Mouse (Mus musculus) activated CD4-positive, CD25-positive, alpha-beta regulatory T cell, adult 4 months (primary cell): ENCODE data around the gene Esrrg. TPM values are rescaled to one million over a fixed set of nuclear protein-coding genes. Genes with fewer than 3 reads are reported as not detected.

Experiments
- ATAC-seq: one replicate; pipeline ENCODE4 v1.8.0; 2017
- polyA plus RNA-seq, 2 experiments: library from polyadenylated mRNA; unstranded; fragments of 100-300 nt; shearing (Covaris generic); gene quantifications; one replicate each; pipeline ENCODE4 v1.2.1; 2017

Gene Esrrg
- polyA plus RNA-seq, 2 experiments from 2014 or later, result not detected

DNA sequence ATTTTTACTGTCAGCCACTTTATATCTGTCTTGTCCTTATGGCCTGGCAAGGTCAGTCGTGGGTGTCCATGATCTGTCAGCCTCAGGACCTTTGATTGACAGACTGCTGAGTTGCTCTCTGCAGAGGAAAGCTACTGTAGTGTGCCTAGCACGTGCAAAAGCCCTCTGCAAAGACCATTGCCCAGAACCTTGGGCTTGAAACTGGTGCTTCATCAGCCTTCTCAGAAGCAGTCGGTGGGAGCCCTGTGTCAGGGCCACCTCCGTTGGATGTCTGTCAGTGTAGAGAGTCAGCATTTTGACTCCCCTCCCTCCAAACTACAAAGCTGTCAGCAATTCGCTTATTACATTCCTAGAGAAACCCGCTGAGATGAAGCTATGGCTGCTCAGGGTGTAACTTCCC lies 227.8 kb downstream of the Esrrg start:
- ATAC-seq, result no peak

DNA sequence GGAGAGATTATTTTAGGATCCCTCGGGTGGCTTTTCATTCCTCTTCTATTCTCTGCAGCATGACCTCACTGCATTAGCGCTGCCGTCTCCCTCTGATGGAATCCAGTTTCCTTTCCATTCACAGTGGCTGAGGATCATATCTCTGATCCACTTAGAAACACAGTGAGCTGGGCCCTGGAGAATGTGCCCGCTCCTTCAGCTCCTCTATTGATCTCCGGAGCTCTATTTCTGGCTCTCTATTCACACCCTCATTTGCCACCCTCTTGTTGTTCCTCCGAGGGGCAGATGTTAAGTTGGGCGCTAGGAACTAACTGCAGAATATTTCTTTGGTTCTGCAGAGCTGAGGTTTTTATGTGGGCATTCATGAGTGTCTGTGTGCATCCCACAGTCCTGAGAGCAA lies 228.3 kb downstream of the Esrrg start:
- no peak for ATAC-seq

- ATAC-seq, result no peak
These were observed 233.0 kb downstream of the Esrrg start for GRCm38 (mm10) chr1:187841629-187842028.

DNA sequence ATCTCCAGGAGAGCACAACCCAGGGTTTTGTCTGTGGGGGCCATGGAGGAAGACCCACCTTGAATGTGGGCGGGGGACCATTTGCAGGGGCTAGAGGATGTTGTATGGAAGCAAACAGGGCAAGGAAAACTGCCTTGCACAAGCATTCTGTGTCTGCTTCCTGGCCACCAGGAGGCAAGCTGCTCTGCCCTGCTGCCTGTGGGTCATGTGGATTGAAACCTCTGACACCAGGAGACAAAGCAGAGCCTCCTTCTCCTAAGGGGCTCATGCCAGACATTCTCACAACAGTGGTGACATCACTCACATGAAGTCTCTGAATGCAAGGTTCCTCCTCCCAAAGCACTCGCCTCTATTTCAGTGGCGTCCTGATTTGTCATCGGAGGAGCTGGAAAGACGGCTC lies 234.1 kb downstream of the Esrrg start:
- no peak for ATAC-seq

GRCm38 (mm10) chr1:187854148-187854547 lies 245.6 kb downstream of the Esrrg start:
- no peak for ATAC-seq

DNA sequence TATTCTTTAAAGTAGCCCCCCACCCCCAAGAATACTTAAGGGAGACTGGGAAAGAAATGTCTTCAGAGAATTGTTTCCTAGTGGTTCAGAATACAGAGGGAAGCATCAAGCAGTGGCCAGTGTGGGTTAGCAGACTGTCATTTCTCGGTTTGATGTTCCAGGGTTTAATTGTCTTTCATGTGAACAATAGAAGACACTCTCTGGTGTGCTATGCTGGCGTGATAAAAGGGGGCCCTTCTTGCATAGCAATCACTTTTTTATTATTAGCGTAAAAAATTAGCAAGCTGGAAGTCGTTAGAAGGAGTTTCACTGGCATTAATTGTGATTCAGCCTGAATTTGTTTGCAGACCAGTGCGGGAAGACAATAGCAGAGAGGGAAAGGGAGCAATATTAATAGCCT lies 253.7 kb downstream of the Esrrg start:
- ATAC-seq, result no peak

DNA sequence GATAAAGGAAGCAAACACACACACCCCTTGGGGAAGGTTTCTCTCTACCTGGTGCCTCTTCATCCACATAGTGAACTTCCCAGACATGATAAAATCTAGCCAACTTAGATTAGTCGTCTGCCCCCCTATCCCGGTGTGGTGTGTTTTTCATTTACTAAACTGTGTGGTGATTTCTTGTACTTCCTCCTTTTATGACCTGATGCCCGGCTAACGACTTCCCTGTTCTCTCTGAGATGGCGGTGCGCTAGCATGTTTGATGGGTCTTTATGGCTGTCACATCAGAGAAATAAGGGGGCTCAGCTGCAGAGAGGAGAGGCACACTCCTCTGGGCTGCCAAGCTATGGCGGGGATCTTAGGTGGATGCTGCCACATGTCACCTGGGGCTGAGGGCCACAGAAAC lies 259.8 kb downstream of the Esrrg start:
- ATAC-seq, result no peak

DNA sequence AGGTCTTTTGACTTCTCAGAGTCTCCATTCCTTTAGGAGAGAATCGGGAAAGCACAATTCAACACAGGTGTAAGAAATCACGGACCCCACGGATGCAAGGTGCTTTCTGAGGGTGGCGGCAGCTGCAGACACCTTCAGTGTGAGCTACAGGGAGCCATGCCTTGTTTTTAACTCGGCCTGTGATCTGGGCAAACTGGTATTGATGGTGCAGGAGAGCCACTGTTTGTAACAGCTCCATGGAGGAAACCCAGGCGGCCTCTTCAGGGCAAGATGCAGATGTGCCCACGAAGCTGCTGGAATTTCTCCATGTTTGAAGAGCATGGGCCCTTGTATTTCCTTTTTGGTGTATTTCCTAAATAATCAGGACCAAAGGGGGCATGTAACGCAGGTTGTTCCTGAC lies 263.6 kb downstream of the Esrrg start:
- no peak for ATAC-seq

DNA sequence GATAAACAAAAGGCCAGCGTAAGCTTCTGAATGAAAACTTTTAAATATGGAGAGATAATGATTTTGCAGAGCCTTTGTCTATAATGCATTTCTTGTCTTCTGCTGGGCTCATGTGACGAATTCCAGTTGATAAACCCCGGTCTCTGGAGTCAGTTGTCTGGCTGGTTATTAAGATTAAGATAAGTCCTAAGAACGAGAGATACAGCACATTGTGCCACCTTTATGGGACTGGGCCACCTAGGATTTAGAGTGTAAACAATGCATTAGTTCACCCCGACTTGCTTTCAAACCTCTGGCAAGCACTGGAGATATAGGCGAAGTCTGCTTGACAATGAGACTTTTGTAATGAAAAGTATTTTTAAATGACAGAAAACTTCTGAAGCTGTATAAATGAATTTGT lies 264.2 kb downstream of the Esrrg start:
- ATAC-seq, result no peak

DNA sequence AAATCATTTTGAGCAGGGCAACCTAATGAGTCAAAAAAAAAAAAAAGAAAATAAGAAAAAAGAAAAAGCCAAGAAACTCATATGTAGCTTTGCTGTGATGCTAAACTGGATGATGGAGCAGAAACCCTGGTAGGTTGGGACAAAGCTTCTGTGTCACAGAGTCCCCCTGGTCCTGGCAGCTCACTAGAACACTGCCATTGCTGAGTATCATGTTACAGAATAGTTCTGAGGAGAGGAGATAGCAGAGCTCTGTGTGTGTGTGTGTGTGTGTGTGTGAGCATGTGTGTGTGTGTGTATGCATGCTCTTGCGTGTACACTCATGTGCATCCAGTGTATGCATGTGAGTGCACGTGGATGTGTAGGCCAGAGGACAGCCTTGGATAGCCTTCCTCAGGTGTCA lies 265.2 kb downstream of the Esrrg start:
- no peak for ATAC-seq

DNA sequence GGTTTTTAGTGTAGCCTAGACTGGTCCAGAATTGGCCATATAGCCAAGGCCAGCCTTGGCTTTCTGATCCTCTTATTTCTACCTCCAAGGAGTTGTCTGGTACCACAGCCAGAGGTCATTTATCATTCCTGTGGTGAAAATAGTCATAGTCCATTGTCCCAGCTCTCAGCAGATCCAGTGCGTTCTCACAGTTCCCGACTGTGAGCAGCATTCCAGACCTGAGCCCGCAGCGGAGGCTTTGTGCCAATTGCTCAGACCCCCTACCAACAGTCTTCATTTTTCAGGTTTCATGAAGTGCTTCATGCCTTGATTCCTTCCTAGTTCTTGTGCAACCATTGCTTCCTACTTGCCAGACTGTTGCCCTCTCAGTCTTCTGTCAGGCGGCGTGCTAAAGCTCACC lies 278.7 kb downstream of the Esrrg start:
- no peak for ATAC-seq

- no peak for ATAC-seq
These were observed 279.6 kb downstream of the Esrrg start for GRCm38 (mm10) chr1:187888142-187888541.

GRCm38 (mm10) chr1:187889096-187889495 lies 280.5 kb downstream of the Esrrg start:
- ATAC-seq, result no peak

GRCm38 (mm10) chr1:187891262-187891661 lies 282.7 kb downstream of the Esrrg start:
- ATAC-seq, result no peak

DNA sequence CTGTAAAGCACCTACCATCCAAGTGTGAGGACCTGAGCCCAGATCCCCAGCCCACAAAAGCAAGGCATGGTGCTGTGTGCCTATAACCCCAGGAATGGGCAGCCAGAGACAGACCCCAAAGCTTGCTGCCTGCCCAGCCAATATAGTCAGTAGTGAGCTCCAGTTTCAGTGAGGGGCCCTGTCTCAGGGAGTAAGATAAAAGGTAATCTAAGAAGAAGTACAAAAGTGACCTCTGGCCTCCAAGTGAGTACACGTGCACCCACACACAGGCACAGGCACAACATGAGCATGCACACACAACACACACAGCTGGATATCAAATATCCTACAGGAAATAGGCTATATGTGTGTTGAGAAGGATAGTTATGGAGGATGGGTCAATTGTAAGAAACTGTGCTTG lies 286.9 kb downstream of the Esrrg start:
- no peak for ATAC-seq

DNA sequence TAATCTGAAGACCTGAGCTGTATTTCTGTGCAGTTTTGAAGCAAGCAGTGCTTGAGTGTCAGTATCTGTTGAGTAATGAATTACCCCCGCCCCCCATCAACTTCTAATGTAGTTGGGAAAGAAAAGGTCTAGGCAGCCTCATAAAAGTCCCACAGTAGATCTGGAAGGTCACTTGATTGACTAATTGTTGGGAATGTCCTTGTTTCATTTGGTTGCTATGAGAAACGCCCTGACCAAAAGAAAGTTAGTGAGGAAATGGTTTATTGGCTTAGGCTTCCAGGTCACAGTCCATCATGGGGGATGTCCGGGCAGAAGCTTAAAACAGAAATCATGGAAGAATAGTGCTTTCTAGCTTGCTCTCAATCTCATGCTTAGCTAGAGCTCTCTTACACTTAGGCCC lies 287.7 kb downstream of the Esrrg start:
- ATAC-seq, result no peak

GRCm38 (mm10) chr1:187896910-187897309 lies 288.3 kb downstream of the Esrrg start:
- ATAC-seq, result no peak

DNA sequence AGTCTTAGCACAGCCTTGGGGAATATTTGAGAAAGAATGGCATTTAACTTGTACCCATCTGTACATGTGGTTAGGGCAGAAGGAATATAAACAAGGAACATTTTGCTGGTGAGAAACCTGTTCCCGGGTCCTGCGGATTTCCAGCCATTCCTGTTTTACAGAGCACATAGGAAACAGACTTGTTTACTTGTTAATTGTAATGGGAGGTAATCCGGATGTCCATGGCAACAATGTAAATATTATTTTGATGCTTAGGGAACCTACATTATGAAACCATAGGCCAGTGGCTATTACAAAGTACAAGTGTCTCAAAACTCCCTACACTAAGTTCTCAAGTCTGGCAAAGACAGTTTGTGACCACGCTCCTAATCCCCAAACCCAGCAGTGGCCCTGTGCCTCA lies 290.9 kb downstream of the Esrrg start:
- no peak for ATAC-seq

DNA sequence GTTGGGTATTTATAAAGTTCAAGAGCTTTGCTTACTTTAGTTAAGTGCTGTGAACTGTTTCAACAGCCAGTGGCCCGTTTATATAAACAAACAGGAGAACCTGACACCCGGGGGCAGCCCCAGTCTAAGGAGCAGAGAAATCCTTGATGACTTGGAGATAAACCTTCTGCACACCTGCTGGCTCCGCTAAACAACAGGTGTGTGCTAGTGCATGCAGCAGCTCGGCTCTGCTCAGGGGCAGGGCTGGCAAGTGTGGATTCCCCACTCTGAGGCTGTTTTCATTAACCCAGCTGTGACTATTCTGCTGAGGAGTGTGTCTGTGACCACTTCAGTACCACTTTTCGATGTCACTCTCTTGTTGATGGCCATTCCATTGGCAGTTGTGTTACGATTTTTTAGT lies 292.2 kb downstream of the Esrrg start:
- ATAC-seq, result no peak

GRCm38 (mm10) chr1:187902176-187902575 lies 293.6 kb downstream of the Esrrg start:
- ATAC-seq, result no peak

- ATAC-seq, result no peak
These were observed 296.1 kb downstream of the Esrrg start for GRCm38 (mm10) chr1:187904731-187905130.

DNA sequence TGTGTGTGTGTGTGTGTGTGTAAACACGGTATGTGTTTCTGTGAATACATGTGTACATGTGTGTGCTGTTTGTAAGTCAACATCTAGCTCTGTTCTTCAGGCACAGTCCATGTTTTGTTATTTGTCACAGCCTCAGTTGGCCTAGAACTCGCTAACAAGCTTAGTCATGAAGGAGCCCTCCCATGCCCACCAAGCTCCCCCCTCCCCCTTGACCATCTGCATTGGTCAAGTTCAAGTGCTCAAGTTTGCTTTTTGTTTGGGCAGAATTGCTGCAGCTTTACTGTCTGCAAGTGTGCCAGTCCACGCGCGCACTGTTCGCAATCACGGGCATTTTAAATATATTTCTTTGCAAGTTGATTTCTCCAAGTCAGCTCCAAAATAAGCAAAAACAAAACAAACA lies 298.8 kb downstream of the Esrrg start:
- ATAC-seq, result no peak

- no peak for ATAC-seq
These were observed 299.3 kb downstream of the Esrrg start for GRCm38 (mm10) chr1:187907871-187908270.

DNA sequence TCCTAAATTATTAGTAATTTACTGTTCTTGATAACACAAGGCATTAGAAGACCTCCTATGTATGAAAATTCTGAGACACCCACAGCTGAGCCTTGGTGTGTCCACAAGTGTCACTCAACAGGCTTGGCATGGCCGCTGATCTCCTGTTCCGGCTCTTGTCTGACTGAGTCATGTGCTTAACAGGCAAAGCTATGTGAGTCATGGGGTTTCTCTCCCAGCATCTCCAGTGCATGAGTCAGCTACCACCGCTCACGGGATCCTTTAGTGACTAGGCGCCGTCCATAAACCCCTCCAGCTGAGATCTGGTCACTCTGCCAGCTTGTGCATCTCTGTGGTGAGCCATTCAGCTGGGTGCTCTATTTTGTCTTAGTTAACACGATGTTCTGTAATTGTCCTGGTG lies 302.1 kb downstream of the Esrrg start:
- ATAC-seq, result no peak

GRCm38 (mm10) chr1:187911201-187911600 lies 302.6 kb downstream of the Esrrg start:
- ATAC-seq, result no peak

GRCm38 (mm10) chr1:187918303-187918702 lies 309.7 kb downstream of the Esrrg start:
- ATAC-seq, result no peak
